Mouse (Mus musculus) liver, embryonic 15.5 days (tissue): Measurements from ENCODE around the gene Cyct. TPM values are rescaled to one million over a fixed set of nuclear protein-coding genes. Genes with fewer than 3 reads are reported as not detected.
A peak's percentile ranks its signal among the peaks of the same experiment; 100 is the strongest.

Experiments
- ATAC-seq: fragments of 200-750 bp; cut with Nextera tagmentation; 2 replicates; pipeline ENCODE4 v1.8.0; 2017; ENCODE audit warnings: moderate number of reproducible peaks, mild to moderate bottlenecking, moderate library complexity; ENCODE audit not compliant: insufficient read depth
- H3K27ac ChIP-seq: fragments of 300-500 bp; sonication (generic); replicated peaks from 2 replicates; pipeline ENCODE4 v1.5.1; 2015; ENCODE audit warnings: mild to moderate bottlenecking, inconsistent platforms
- H3K27me3 ChIP-seq: fragments of 300-500 bp; sonication (generic); 2 replicates; pipeline ENCODE4 v1.6.1; 2015; ENCODE audit warnings: mild to moderate bottlenecking, inconsistent platforms
- H3K36me3 ChIP-seq: fragments of 300-500 bp; sonication (generic); replicated peaks from 2 replicates; pipeline ENCODE4 v1.6.1; 2015; ENCODE audit warnings: moderate library complexity, mild to moderate bottlenecking, inconsistent platforms
- H3K4me1 ChIP-seq: fragments of 300-500 bp; sonication (generic); replicated peaks from 2 replicates; pipeline ENCODE4 v1.6.1; 2015; ENCODE audit warnings: inconsistent platforms
- H3K4me2 ChIP-seq: fragments of 300-500 bp; sonication (generic); 2 replicates; pipeline ENCODE4 v1.6.1; 2015; ENCODE audit warnings: moderate library complexity, mild to moderate bottlenecking, inconsistent platforms
- H3K4me3 ChIP-seq: fragments of 300-500 bp; sonication (generic); replicated peaks from 2 replicates; pipeline ENCODE4 v1.5.1; 2015; ENCODE audit warnings: mild to moderate bottlenecking, inconsistent platforms
- H3K9ac ChIP-seq: fragments of 300-500 bp; sonication (generic); 2 replicates; pipeline ENCODE4 v1.6.1; 2015; ENCODE audit warnings: moderate library complexity, mild to moderate bottlenecking, inconsistent platforms
- H3K9me3 ChIP-seq: fragments of 300-500 bp; sonication (generic); replicated peaks from 2 replicates; pipeline ENCODE4 v1.6.1; 2016; ENCODE audit warnings: inconsistent platforms
- whole genome bisulfite sequencing: fragments of 180-500 bp; shearing (Covaris S2); methylation state at CpG from one replicate; pipeline ENCODE4 v1.1.7; 2015; ENCODE audit warnings: mixed read lengths; ENCODE audit not compliant: insufficient replicate concordance; 5-methylcytosine and 5-hydroxymethylcytosine counted together
- polyA plus RNA-seq: library from polyadenylated mRNA; unstranded; fragments of >200 nt; fragmentation: Nextera tagmentation; extraction: Ambion mirVana; gene quantifications from 2 replicates; pipeline ENCODE4 v1.2.1, GENCODE M21; 2015

Gene Cyct
- not detected in 2 replicates for polyA plus RNA-seq

DNA sequence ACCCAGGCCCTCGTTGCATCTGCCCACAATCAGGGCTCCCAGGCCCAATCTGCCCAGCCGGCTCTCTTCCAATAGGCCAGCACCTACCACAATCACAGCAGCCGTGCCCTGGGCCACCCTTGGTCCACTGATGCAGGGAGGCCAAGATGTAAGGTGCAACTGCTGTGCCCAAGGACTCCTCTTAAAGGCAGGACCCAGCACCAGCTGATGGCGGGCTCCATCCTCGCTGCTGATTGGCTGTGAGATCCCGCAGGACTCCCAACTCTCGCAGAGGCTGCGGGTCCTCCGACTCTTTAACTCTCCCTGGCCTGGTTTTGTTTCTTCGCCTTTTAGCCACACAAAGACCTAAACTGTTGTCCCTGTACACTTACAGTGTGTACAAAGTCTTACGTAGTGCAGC is at the start of gene Cyct:
Cyct (minus strand) TSS at position 225 of the 400 bp plus-strand sequence.
- no peaks in the 10 kb centered on the region for H3K36me3 ChIP-seq
- no peak for ATAC-seq
- no peak within 1 kb of the TSS for H3K9ac ChIP-seq
- H3K4me1 ChIP-seq = no peaks in the 10 kb centered on the region
- H3K27ac ChIP-seq = no peak within 1 kb of the TSS
- H3K9me3 ChIP-seq = no peaks in the 10 kb centered on the region
- H3K4me2 ChIP-seq = no peak within 1 kb of the TSS
- WGBS = 76% methylated on average over 11 of the region's 11 CpGs
- H3K27me3 ChIP-seq = no peaks in the 10 kb centered on the region
- H3K4me3 ChIP-seq = no peak within 1 kb of the TSS

DNA sequence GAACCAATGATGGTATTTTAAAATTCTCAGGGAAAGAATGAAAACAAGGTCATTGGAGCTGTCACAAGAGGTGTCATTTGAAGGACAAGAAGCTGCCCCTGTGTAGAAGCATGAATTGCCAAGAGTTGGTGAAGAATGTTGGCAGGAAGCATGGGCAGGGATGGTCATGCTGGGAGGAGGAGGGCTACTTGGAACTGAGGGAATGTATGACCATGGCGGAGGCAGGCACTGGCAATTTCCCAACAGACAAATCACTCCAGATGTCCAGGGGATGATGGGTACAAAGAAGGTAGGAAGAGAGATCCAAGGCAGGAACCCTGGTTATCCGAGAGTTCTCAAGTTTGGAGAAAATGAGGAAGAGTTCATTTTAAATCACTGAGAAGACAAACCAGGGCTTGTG is 49.7 kb upstream of the Cyct start:
- WGBS = 62% methylated on average over 2 of the region's 2 CpGs
- Histone ChIP-seq H3K4me1 (0 out of 2 replicates have a peak, but pooled peaks cover 3% of the 10 kb centered on the region), H3K36me3 (no peaks in the 10 kb centered on the region), H3K9ac (no peak overlapping the region), H3K9me3 (no peaks in the 10 kb centered on the region), H3K4me3 (no peak overlapping the region), H3K27me3 (peaks cover 58% of the 10 kb centered on the region), H3K4me2 (no peak overlapping the region), H3K27ac (no peak overlapping the region)
- ATAC-seq = no peak

DNA sequence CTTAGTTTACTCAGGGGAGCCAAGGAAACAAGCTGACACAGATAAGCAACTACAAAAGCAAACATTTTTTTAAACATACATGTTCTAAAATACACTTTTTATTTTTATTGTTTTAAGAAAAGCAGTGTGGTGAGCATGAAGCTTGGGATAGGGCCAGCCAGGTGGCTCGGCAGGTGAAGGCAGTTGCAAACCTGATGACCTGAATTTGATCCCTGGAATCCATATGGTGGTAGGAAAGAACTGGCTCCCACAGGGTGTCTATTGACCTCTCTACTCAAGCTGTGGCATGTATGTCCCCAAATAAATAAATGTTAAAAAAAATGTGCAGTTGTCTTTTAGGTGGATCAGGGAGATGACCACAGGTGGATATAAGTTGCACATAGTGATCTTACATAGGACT is 49.3 kb upstream of the Cyct start:
- no peak overlapping the region for H3K4me3 ChIP-seq
- 49% methylated on average over 1 of the region's 1 CpGs for WGBS
- 0 out of 2 replicates have a peak, but pooled peaks cover 3% of the 10 kb centered on the region for H3K4me1 ChIP-seq
- no peak overlapping the region for H3K4me2 ChIP-seq
- peaks cover 63% of the 10 kb centered on the region for H3K27me3 ChIP-seq
- H3K9me3 ChIP-seq = no peaks in the 10 kb centered on the region
- no peak for ATAC-seq
- H3K27ac ChIP-seq = no peak overlapping the region
- no peaks in the 10 kb centered on the region for H3K36me3 ChIP-seq
- no peak overlapping the region for H3K9ac ChIP-seq

DNA sequence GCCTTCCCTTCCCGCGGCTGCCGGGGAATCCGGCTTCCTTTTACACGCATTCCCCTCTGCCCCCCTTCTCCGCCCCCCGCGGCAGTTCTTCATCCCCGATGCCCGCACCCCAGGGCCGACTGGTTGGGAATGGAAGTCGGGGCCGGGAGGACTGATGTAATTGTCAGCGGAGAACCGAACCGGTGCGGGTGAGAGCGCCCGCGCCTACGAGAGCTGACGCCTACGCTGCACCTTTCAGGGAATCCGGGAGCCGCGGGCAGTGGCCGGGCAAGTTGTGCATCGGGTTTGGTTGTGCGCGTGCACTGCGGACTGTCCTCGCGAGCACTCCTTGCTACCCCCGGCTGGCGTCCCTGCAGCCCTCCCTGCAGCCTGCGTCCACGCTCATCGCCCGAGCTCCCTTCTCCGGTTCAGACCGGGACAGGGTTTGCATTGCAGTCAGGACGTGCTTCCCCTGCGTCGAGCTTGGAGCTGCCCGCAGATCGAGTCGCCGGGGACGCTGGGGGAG is 46.7 kb upstream of the Cyct start:
- no peaks in the 10 kb centered on the region for H3K9me3 ChIP-seq
- ATAC-seq = peak; percentile 34
- no peaks in the 10 kb centered on the region for H3K36me3 ChIP-seq
- WGBS = under 1% methylated on average over 49 of the region's 49 CpGs
- H3K9ac ChIP-seq = no peak overlapping the region
- peaks cover 81% of the 10 kb centered on the region for H3K27me3 ChIP-seq
- peak overlapping the region; percentile 73 for H3K4me2 ChIP-seq
- 0 out of 2 replicates have a peak, but pooled peaks cover 3% of the 10 kb centered on the region for H3K4me1 ChIP-seq
- H3K27ac ChIP-seq = no peak overlapping the region
- peak overlapping the region; percentile 58 for H3K4me3 ChIP-seq

DNA sequence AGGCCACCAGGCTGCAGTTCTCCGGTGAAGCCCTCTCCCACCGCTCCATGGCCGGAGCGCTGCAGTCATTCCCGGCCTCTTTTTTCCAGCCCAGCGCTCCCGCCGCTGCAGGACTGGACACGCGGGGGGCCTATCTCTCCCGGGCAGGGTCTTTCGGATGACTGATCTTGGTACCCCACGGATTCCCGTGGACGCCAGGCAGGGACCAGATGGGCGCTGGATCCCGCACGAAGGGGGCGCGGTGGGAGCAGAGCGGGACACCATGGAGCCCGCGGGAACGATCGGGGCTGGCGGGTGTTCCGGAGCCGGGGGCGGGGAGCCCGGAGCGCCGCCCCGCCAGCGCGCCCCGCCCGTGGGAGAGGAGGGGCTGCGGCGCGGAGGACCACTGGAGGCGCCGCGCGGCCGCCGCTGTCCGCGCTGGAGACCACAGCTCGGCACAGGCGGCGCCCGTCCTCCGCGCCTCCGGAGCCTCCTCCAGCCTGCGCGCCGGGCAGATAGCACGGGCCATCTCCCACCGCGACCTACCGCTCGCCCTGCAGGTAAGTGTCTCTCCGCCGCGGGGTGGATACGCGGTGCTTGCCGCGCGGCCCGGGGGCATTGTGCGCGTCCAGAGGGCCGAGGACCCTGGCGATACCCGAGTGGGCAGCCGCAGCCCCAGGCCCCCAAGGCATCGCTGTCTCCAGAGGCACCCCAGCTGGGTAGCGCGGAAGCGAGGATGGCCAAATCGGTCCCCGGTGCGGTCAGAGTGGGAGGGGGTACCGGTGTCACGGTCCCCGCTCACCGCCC is 46.1 kb upstream of the Cyct start, which contains the start of gene Osbpl6:
Osbpl6 (plus strand) TSS at position 358 of the 786 bp plus-strand sequence.
- Histone ChIP-seq H3K27ac (no peak within 1 kb of the TSS), H3K36me3 (no peaks in the 10 kb centered on the region), H3K4me3 (peak within 1 kb of the TSS; percentile 58), H3K27me3 (peaks cover 81% of the 10 kb centered on the region), H3K4me2 (peak within 1 kb of the TSS; percentile 73), H3K9me3 (no peaks in the 10 kb centered on the region), H3K9ac (no peak within 1 kb of the TSS; the same call in 1 of the 2 replicates), H3K4me1 (0 out of 2 replicates have a peak, but pooled peaks cover 3% of the 10 kb centered on the region)
- WGBS = under 1% methylated on average over 86 of the region's 89 CpGs
- ATAC-seq = peak; percentile 73

DNA sequence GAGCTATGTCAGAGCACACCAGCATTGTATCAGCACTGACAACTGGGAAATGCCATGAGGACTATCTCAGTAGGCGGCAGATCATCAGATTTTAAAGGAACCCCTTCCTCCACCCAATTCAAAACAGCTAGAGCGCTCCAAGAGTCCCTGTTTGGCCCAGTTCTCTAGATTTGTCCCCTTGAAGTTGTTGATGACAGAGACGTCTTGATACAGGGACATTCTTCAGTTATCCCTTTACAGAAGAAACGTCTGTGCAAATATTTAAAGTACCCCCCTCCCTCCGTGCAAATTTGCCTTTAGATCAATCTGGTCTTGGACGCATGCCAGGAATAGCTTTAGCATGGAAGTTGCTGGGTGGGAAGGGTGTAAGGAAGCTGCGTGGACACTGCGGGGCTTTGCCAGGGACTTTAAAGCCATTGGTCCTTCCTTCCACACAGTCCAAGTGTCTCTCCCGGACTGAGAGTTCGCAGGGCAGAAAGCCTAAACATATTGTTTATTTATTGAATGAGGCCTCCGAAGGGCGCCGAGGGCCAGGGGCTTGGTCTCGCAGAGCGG is 45.4 kb upstream of the Cyct start:
- H3K4me3 ChIP-seq = peak overlapping the region; percentile 58
- peak; percentile 22; the same call in 1 of the 2 replicates for ATAC-seq
- H3K27ac ChIP-seq = no peak overlapping the region
- 0 out of 2 replicates have a peak, but pooled peaks cover 3% of the 10 kb centered on the region for H3K4me1 ChIP-seq
- H3K9ac ChIP-seq = no peak overlapping the region; the same call in 1 of the 2 replicates
- 4% methylated on average over 15 of the region's 15 CpGs for WGBS
- H3K9me3 ChIP-seq = no peaks in the 10 kb centered on the region
- H3K4me2 ChIP-seq = peak overlapping the region; percentile 73
- peaks cover 78% of the 10 kb centered on the region for H3K27me3 ChIP-seq
- H3K36me3 ChIP-seq = no peaks in the 10 kb centered on the region

DNA sequence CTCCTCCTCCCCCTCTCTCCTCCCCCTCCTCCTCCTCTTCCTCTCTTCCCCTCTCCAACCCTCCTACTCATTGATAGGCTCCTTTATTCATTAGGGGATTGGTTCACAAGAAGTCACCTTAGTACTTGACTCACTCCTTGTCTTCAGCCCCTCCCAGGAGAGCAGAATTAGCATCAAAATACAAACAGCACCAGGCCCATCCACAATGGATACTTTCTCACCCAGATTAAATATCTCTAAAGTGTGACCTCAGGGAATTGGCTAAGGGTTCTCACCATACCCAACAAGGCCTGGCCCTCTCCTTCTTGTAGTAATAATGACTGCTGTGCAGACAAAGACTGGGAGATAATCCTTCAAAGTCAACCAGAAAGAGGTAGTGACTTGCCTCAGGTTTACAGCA is 39.9 kb upstream of the Cyct start:
- H3K4me1 ChIP-seq = no peaks in the 10 kb centered on the region
- no peak overlapping the region for H3K27ac ChIP-seq
- no peak overlapping the region for H3K9ac ChIP-seq
- H3K9me3 ChIP-seq = no peaks in the 10 kb centered on the region
- ATAC-seq = no peak
- H3K36me3 ChIP-seq = no peaks in the 10 kb centered on the region
- peaks cover 25% of the 10 kb centered on the region for H3K27me3 ChIP-seq
- no peak overlapping the region for H3K4me3 ChIP-seq
- H3K4me2 ChIP-seq = no peak overlapping the region

DNA sequence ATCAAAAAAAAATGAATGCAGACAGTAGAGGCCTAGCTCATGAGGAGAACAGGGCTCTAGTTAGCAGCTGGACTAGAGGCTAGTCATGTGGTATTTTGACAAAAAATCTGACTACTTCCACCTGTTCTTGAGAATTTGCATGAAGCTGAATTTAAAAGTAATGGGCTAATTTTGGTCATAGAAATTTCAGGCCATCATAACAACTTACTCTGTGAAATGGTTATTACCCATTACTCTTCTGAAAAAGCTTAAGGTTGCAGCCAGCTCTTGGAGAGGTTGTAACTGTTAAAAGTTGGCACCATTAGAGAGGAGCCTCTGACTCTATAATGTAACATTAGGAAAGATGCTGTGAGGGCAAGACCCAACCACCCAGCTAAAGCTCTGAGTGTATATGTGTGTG is 26.3 kb upstream of the Cyct start:
- Histone ChIP-seq H3K9ac (no peak overlapping the region), H3K4me1 (no peaks in the 10 kb centered on the region), H3K4me2 (no peak overlapping the region), H3K27ac (no peak overlapping the region), H3K9me3 (no peaks in the 10 kb centered on the region), H3K27me3 (no peaks in the 10 kb centered on the region), H3K4me3 (no peak overlapping the region), H3K36me3 (peaks cover 32% of the 10 kb centered on the region)
- no peak for ATAC-seq

DNA sequence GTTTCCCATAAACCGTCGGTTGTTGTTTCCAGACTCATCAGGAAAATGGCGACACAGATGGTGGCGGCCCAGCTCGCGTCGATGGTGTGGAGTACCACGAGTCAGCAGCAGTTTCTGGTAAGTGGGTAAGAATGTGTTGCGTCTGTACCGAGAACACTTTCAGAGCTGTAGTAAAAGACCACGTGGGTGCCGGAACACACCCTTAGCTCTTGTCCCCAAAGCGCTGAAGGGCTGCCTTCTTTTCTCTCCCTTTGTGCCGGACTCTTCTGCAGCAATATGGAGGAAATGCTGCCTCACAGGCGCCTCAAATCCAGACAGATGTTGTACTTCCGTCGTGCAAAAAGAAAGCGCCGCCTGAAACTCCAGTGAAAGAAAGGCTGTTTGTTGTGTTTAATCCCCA is 18.4 kb upstream of the Cyct start:
- WGBS = 88% methylated on average over 19 of the region's 19 CpGs
- H3K36me3 ChIP-seq = peaks cover 84% of the 10 kb centered on the region

DNA sequence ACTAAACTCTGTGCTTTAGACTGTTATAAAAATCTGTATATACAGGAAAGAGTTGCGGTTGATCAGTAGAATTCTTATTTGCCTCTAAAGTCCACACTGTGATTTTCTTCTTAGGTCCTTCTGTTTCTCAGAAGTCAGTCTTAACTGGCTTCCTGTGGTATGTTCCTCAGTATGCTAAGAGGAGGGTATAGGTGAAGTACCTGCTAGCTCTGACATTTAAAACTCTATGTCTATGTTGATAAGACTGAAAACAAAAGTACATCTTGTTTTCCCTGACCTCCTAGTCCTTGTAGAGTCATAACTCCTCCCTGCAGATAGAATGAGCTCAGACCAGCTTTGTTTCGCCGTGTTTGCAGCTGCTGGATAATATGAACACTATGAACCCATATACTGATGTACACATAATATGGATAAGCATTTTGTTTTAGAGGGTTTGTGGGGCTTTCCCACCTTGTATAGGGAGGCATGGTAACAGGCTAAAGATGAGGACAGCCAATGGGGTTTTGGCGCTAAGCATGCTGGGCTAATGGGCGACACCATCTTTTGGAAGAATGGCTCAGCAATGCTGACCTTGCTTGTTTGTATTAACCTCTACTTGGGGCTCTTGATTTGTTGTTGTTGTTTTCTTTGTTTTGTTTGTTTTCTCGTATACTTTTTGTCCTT is 14.4 kb upstream of the Cyct start:
- ATAC-seq = no peak
- H3K4me2 ChIP-seq = no peak overlapping the region

More for the DNA sequence above, 18.4 kb upstream of the Cyct start:
- Histone ChIP-seq H3K9me3 (no peaks in the 10 kb centered on the region), H3K27ac (no peak overlapping the region), H3K4me2 (no peak overlapping the region), H3K9ac (no peak overlapping the region), H3K4me1 (no peaks in the 10 kb centered on the region), H3K27me3 (no peaks in the 10 kb centered on the region), H3K4me3 (no peak overlapping the region)
- ATAC-seq = no peak

DNA sequence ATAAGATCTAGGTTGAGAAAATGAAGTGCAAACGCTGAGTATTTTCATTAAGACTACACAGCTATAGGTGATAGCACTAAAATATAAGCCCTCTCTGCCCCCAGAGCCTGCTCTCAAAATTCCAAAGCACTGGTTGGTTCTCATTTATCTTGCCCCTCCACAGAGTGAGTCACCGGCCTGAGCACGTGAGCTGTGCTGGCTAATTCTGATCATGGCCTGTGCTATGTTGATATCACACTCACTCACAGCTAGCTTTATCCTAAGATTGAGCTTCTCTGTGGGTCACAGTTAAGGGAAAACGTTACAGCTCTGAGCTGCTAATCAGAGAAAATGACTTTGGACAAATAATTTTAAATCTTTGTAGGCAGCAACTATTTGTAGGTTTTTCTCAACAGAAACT is 12.0 kb upstream of the Cyct start:
- H3K4me2 ChIP-seq = peak overlapping the region; percentile 4; the same call in 1 of the 2 replicates
- peaks cover 43% of the 10 kb centered on the region for H3K36me3 ChIP-seq
- WGBS = 29% methylated on average over 4 of the region's 4 CpGs
- peak overlapping the region; percentile 21; the same call in 1 of the 2 replicates for H3K27ac ChIP-seq
- H3K9ac ChIP-seq = no peak overlapping the region
- H3K9me3 ChIP-seq = no peaks in the 10 kb centered on the region
- no peak overlapping the region for H3K4me3 ChIP-seq
- ATAC-seq = peak; percentile 49
- no peaks in the 10 kb centered on the region for H3K27me3 ChIP-seq
- peaks cover 27% of the 10 kb centered on the region for H3K4me1 ChIP-seq

More for the DNA sequence above, 14.4 kb upstream of the Cyct start:
- Histone ChIP-seq H3K9ac (no peak overlapping the region), H3K4me3 (no peak overlapping the region), H3K27ac (no peak overlapping the region), H3K27me3 (no peaks in the 10 kb centered on the region), H3K9me3 (no peaks in the 10 kb centered on the region), H3K4me1 (peaks cover 17% of the 10 kb centered on the region), H3K36me3 (peaks cover 65% of the 10 kb centered on the region)
- 87% methylated on average over 6 of the region's 6 CpGs for WGBS
